Mouse (Mus musculus) hindbrain, embryonic 11.5 days (tissue): ENCODE results near the gene Maco1. TPM values are rescaled to one million over a fixed set of nuclear protein-coding genes. Genes with fewer than 3 reads are reported as not detected.

ENCODE experiments used
- polyA plus RNA-seq: library from polyadenylated mRNA; unstranded; fragments of >200 nt; fragmentation: Nextera tagmentation; extraction: Ambion mirVana; gene quantifications from 2 replicates; pipeline ENCODE4 v1.2.1, GENCODE M21; 2014

Gene Maco1
- polyA plus RNA-seq, 1 experiment from 2014 or later, result 73.1 TPM

Other genes starting within 250 kb of the Maco1 start
- gene Man1c1, start 149.1 kb downstream of the Maco1 start, polyA plus RNA-seq, result 3.8 and 5.3 TPM in 2 replicates
- gene Ldlrap1, start 85.3 kb downstream of the Maco1 start, polyA plus RNA-seq, result 4.3 and 5.6 TPM in 2 replicates
- gene Rhd, start 11.2 kb upstream of the Maco1 start, polyA plus RNA-seq, result 15.1 and 19.4 TPM in 2 replicates
- 153 and 167 TPM in 2 replicates for gene Tmem50a, start 61.7 kb upstream of the Maco1 start, polyA plus RNA-seq
- gene Rsrp1, start 70.2 kb upstream of the Maco1 start, polyA plus RNA-seq, result 382 and 434 TPM in 2 replicates
- 77.6 and 80.3 TPM in 2 replicates for gene Syf2, start 77.6 kb upstream of the Maco1 start, polyA plus RNA-seq